Mouse (Mus musculus): ENCODE data around the gene Rnf212. TPM values are rescaled to one million over a fixed set of nuclear protein-coding genes. Genes with fewer than 3 reads are reported as not detected.

Rnf212 gene
- polyA plus RNA-seq (2012; rRNA removed) = 4.5 and 5.0 TPM in 2 replicates

DNA sequence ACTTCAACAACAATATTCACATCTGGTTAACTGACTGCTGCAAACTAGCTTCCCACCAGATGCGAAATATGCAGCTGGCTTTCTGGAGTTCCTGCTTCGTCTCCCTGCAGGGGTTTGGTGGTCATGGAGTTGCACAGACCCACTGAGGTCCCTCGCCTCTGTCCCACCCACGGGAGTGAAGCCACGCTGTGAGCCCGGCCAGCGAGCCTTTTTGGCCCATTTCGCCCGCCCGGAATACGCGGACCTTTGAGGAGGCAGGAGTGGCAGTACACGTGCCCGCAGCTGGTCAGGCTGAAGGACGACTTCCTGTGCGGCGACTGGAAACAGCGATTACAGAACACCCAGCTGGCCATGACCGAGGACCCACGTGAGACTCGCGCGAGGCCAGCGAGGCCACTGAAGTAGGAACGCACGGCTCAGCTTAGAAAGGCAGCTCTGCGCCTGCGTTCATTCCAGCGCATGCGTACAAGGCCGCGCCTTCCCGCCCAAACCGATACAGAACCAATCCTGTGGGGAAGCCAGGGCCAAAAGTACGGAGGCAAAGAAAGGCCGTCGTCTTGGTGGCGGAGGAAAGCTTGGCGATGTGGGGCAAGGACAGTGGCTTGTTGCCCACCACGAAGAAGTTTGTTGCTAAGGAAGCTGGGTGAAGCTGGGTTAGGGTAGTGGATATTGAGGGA is at the start of gene Rnf212:
Gene Rnf212, minus strand, starts transcription at position 353 of the 677 bp plus-strand sequence.

DNA sequence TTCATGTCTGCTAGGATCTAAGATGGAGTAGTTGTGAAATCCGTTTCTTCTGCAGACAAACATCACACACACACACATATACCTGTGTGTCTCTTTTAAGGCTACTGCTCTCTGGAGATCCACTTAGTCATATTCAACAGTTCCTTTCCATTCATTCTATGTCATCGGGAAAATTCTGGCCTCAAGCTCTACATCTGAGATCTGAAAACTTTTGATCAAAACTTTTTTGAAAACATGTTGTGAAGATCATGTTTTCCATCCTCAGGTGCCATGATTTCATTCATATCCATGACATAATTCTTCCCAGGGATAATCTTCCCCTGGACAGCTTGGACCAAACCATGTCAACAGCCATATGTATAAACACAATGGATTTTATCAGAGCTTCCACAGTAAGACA is 34.0 kb upstream of the Rnf212 start, which contains the start of gene Vmn2r8:
Gene Vmn2r8, minus strand, starts transcription at position 101 of the 400 bp plus-strand sequence.

DNA sequence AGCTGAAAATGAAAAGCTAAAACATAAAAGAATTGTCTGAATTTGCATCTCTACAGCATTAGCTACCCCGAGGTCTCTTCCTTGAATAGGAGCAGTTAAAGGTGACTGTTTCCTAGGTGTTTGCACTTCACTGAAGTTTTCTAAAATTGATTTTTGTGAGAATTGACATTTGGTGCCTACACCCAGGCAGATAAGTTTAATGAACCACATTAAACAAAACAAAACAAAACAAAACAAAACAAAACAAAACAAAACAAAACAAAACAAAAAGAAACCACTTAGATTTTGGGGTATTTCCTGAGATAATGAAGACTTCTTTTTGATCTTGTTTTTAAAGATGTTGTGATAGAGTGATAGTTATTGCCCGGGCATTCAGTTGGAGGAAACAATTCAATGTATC is 20.5 kb upstream of the Rnf212 start, which contains the start of gene Tmed11:
Gene Tmed11, minus strand, starts transcription at position 101 of the 400 bp plus-strand sequence.

DNA sequence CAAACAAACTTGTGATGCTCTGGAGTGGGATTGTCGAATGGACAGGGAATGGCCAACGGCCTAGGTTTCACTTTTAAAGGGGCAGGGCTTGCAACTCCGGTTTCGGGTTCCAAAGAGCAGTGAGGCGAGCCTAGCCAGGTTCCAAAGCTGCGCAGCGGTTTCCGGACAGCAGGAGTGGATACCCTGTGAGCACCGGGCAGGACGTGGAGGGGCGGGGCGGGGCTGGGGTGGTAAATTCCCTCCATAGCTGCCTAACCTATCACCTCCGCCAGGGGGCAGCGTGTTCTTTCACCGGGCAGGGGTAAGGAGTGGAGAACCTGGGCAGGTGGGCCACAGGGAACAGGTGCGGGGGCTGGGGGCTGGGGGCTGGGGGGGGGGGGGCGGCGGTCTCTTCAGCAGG is 82.5 kb downstream of the Rnf212 start, which contains the start of gene Fgfrl1:
Gene Fgfrl1, plus strand, starts transcription at position 112 of the 400 bp plus-strand sequence.

Other genes starting within 250 kb of the Rnf212 start
- 0.57 and 1.0 TPM in 2 replicates for gene Cplx1, start 225.0 kb downstream of the Rnf212 start, polyA plus RNA-seq (2012; rRNA removed)
- 143 and 144 TPM in 2 replicates for gene Gak, start 145.2 kb downstream of the Rnf212 start, polyA plus RNA-seq (2012; rRNA removed)
- 25.3 and 35.8 TPM in 2 replicates for gene Tmem175, start 145.2 kb downstream of the Rnf212 start, polyA plus RNA-seq (2012; rRNA removed)
- 21.5 and 23.5 TPM in 2 replicates for gene Idua, start 114.7 kb downstream of the Rnf212 start, polyA plus RNA-seq (2012; rRNA removed)
- 42.2 and 43.3 TPM in 2 replicates for gene Dgkq, start 105.3 kb downstream of the Rnf212 start, polyA plus RNA-seq (2012; rRNA removed)
- 0.05 and 0.29 TPM in 2 replicates for gene Slc26a1, start 99.4 kb downstream of the Rnf212 start, polyA plus RNA-seq (2012; rRNA removed)
- 39.2 and 40.7 TPM in 2 replicates for gene Fgfrl1, start 82.6 kb downstream of the Rnf212 start, polyA plus RNA-seq (2012; rRNA removed)
- gene Tmed11, start 20.4 kb upstream of the Rnf212 start, polyA plus RNA-seq (2012; rRNA removed) = 0.22 TPM in 1 of 2 replicates, not detected in the other
- gene Vmn2r8, start 33.9 kb upstream of the Rnf212 start, polyA plus RNA-seq (2012; rRNA removed) = not detected in 2 replicates
- not detected in 2 replicates for gene Vmn2r9, start 77.6 kb upstream of the Rnf212 start, polyA plus RNA-seq (2012; rRNA removed)
- not detected in 2 replicates for gene Vmn2r10, start 231.5 kb upstream of the Rnf212 start, polyA plus RNA-seq (2012; rRNA removed)

Measured in colon, adult 2 months (tissue).